Mouse (Mus musculus): ENCODE measurements around the gene Hsp90aa1.

- no peak for TF ChIP-seq MYOG (IDR thresholded peaks at IDR 0.05; ENCODE audit: control insufficient read depth, extremely low read depth, insufficient read length)
- no peak for TF ChIP-seq MAX (IDR thresholded peaks at IDR 0.05)
- no peak for TF ChIP-seq CTCF (IDR thresholded peaks at IDR 0.05; ENCODE audit: control insufficient read depth, insufficient read depth, insufficient read length)
- no peak for TF ChIP-seq USF1 (IDR thresholded peaks at IDR 0.05; ENCODE audit: low read depth)
- no peak for TF ChIP-seq CEBPB (IDR thresholded peaks at IDR 0.05; ENCODE audit: low read depth)
- no peak for TF ChIP-seq FOSL1 (IDR thresholded peaks at IDR 0.05; ENCODE audit: insufficient read depth, low read length, poor library complexity, severe bottlenecking)
Observed at GRCm38 (mm10) chr12:110682561-110683299, 19.8 kb downstream of the Hsp90aa1 start, which contains the start of gene 1700001K19Rik.

Data from C2C12 (cell line).